Mouse (Mus musculus) midbrain, postnatal 0 days (tissue): ENCODE measurements at regions not wholly inside any gene's neighbourhood (a gene's known extent, or its start where the extent isn't known, plus 50 kb on each side); places are given as distances from the start of the nearest gene placed in this dataset.

Experiments used
- ATAC-seq: fragments of 200-750 bp; cut with Nextera tagmentation; 2 replicates; pipeline ENCODE4 v1.8.0; 2017; ENCODE audit warnings: moderate number of reproducible peaks, mild to moderate bottlenecking, moderate TSS enrichment, moderate library complexity; ENCODE audit not compliant: low FRiP score
- DNase-seq: peaks from one replicate; pipeline ENCODE4 v3.0.0-alpha.2; 2015; ENCODE audit warnings: low spot score
- H3K27ac ChIP-seq: fragments of 300-500 bp; sonication (generic); 2 replicates; pipeline ENCODE4 v1.5.1; 2014; ENCODE audit warnings: low read depth, mild to moderate bottlenecking, low read length, mixed read lengths
- H3K27me3 ChIP-seq: fragments of 300-500 bp; sonication (generic); 2 replicates; pipeline ENCODE4 v1.6.1; 2014; ENCODE audit warnings: low read length, control low read depth, mixed read lengths; ENCODE audit not compliant: insufficient read depth
- H3K36me3 ChIP-seq: fragments of 300-500 bp; sonication (generic); 2 replicates; pipeline ENCODE4 v1.6.1; 2014; ENCODE audit warnings: low read length, control low read depth, mixed read lengths; ENCODE audit not compliant: insufficient read depth
- H3K4me1 ChIP-seq: fragments of 300-500 bp; sonication (generic); 2 replicates; pipeline ENCODE4 v1.6.1; 2014; ENCODE audit warnings: mild to moderate bottlenecking, control low read depth, antibody characterized with exemption, low read length, mixed read lengths; ENCODE audit not compliant: insufficient read depth
- H3K4me2 ChIP-seq: fragments of 300-500 bp; sonication (generic); 2 replicates; pipeline ENCODE4 v1.6.1; 2014; ENCODE audit warnings: low read depth, mild to moderate bottlenecking, low read length, mixed read lengths; ENCODE audit not compliant: poor library complexity, severe bottlenecking
- H3K4me3 ChIP-seq: fragments of 300-500 bp; sonication (generic); 2 replicates; pipeline ENCODE4 v1.5.1; 2014; ENCODE audit warnings: low read depth, mild to moderate bottlenecking, low read length, moderate library complexity
- H3K9ac ChIP-seq: fragments of 300-500 bp; sonication (generic); replicated peaks from 2 replicates; pipeline ENCODE4 v1.6.1; 2014; ENCODE audit warnings: mild to moderate bottlenecking, low read length, moderate library complexity, mixed read lengths; ENCODE audit not compliant: poor library complexity, severe bottlenecking
- H3K9me3 ChIP-seq: fragments of 300-500 bp; sonication (generic); 2 replicates; pipeline ENCODE4 v1.6.1; 2016; ENCODE audit warnings: low read length, control low read depth
- CTCF ChIP-seq: IDR thresholded peaks from 2 replicates; pipeline ENCODE4 v1.5.1; 2016; ENCODE audit warnings: antibody characterized with exemption, mild to moderate bottlenecking
- WGBS: fragments of 180-500 bp; shearing (Covaris S2); extraction: QIAGEN DNeasy Blood & Tissue Kit; methylation state at CpG from one replicate; pipeline ENCODE4 v1.1.7; 2014; 5-methylcytosine and 5-hydroxymethylcytosine counted together

DNA sequence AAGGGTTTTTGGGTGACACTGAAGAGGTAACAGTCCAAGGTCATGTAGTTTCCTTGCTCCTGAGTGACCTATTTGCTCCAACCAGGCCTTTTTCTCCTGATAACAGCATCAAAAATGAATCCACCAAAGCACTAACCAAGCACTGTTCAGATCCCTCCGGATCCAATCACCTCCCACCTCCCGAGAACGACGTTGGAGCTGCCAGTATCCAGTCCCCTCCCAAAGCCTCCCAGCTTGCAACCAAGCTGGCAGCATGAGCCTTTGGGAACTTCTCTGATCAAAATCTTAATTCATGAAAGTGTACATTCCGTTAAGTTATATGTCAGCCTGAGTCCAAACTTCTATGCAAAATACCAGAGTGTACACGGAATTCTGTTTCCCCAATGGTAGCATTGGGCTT is 126.3 kb downstream of the Efnb2 start:
- H3K9me3 ChIP-seq, result no peaks in the 10 kb centered on the region
- no peak for DNase-seq
- WGBS, result 30% methylated on average over 6 of the region's 6 CpGs
- H3K4me3 ChIP-seq, result no peak overlapping the region
- no peaks in the 10 kb centered on the region for H3K36me3 ChIP-seq
- H3K4me2 ChIP-seq, result no peak overlapping the region
- ATAC-seq, result no peak
- H3K9ac ChIP-seq, result no peak overlapping the region
- H3K27me3 ChIP-seq, result 0 out of 2 replicates have a peak, but pooled peaks cover 3% of the 10 kb centered on the region
- H3K27ac ChIP-seq, result no peak overlapping the region
- no peaks in the 10 kb centered on the region for H3K4me1 ChIP-seq
- TF ChIP-seq CTCF, result no peak

DNA sequence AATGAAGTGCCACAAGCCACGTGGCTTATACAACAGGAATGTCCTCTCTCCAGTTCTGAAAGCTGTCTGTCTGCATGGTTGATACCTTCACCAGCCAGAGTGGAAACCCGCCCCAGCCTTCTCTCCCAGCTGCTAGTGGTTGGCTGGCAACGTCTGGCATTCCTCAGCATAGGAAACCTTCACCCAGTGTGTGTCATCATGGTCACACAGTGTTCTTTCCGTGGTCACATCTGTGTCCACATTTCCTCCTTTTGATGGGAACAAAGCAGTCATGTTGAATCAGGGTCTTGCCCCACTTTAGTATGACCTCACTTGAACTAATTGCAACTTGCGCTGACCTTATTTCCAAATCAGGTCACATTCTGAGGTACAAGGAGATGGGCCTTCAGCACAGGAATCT is 128.1 kb downstream of the Efnb2 start:
- Histone ChIP-seq H3K9ac (no peak overlapping the region), H3K9me3 (no peaks in the 10 kb centered on the region), H3K27ac (no peak overlapping the region), H3K4me1 (no peaks in the 10 kb centered on the region), H3K4me3 (no peak overlapping the region), H3K27me3 (no peaks in the 10 kb centered on the region), H3K4me2 (no peak overlapping the region), H3K36me3 (no peaks in the 10 kb centered on the region)
- DNase-seq, result no peak
- 91% methylated on average over 5 of the region's 5 CpGs for whole genome bisulfite sequencing
- ATAC-seq, result no peak
- TF ChIP-seq CTCF, result no peak

DNA sequence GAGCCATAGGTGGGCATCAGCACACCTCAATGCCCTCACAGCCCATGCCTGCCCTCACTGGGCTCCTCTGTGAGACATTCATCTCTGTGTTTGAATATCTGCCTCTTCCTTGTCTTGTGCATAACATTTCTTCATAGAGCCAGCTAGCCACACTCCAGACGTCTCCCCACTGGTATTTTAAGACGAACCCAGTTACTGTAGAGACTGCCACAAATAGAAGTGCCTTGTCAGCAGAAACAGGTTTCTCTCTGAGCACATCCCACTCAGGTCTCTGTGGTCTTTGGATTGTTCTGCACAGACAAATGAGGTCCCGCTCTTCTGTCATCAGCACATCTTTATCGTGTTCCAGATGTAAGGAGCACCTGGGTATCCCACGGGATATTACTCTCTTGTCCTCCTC is 130.5 kb downstream of the Efnb2 start:
- H3K36me3 ChIP-seq, result no peaks in the 10 kb centered on the region
- no peak overlapping the region for H3K27ac ChIP-seq
- no peaks in the 10 kb centered on the region for H3K27me3 ChIP-seq
- DNase-seq (no peak), ATAC-seq (no peak)
- no peak overlapping the region for H3K4me3 ChIP-seq
- no peaks in the 10 kb centered on the region for H3K4me1 ChIP-seq
- 80% methylated on average over 5 of the region's 5 CpGs for WGBS
- no peaks in the 10 kb centered on the region for H3K9me3 ChIP-seq
- TF ChIP-seq CTCF, result no peak
- no peak overlapping the region for H3K9ac ChIP-seq
- H3K4me2 ChIP-seq, result no peak overlapping the region

DNA sequence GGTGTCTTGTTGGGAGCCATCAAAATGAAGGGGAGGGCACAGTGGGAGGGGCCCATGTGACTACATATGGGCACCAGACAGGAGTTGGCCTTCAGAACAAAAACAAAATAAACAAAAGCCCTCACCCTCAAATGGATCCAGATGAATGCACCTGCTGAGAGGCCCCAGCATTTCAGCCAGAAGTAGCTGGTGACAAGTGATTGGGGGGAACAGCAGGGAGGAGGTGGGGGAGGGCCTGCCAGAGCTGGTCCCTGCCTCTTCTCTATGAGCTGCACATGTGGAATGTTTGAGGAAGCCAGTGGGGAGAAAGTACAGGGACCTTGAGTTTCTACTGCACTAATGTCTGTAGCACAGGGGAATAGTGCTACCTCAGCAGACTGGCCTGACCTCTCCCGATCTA is 139.5 kb downstream of the Efnb2 start:
- no peaks in the 10 kb centered on the region for H3K27me3 ChIP-seq
- H3K9me3 ChIP-seq, result no peaks in the 10 kb centered on the region
- no peak overlapping the region for H3K27ac ChIP-seq
- TF ChIP-seq CTCF, result no peak
- no peaks in the 10 kb centered on the region for H3K36me3 ChIP-seq
- DNase-seq (no peak), ATAC-seq (no peak)
- H3K9ac ChIP-seq, result no peak overlapping the region
- H3K4me2 ChIP-seq, result no peak overlapping the region
- H3K4me1 ChIP-seq, result no peaks in the 10 kb centered on the region
- WGBS, result 77% methylated on average over 1 of the region's 1 CpGs
- no peak overlapping the region for H3K4me3 ChIP-seq

DNA sequence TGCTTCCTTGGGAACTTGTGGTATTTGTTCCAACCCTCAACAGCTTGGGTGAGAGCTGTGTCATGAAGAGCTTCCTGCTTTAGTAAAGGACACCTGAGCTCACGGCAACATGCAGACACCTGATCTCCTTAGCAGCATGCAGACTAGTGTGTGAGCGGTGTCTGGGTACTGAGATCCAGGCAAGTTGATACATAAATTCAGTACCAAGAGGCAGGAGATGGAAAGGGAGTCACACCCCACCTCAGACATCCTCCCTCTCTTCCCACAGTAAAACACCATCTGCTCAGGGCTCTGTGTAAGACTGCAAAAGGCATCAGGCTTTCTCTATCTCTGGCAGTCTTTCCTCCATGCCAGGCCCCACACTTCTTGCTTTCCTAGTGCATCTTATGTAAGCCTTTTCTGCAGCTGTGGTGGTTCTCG is 141.3 kb downstream of the Efnb2 start:
- no peak for ATAC-seq
- DNase-seq, result no peak
- WGBS, result 88% methylated on average over 3 of the region's 3 CpGs

DNA sequence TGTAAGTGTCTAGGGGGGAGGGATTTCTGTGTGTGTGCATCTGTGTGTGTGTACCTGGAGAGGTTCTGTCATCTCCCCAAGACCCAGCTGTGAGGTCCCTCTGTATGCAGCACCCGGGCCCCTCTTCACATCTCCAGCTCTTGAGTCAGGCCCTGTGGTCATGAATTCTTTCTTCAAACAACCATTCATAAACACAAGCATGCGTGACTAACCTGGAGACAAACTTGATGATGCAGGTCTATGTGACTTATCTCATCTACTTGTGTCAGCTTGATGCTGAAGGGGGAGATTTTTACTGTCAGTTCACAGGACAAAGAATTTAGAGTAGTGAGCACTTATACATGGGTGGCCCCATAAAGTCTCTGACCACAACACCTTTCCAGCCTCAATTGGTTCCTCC is 143.4 kb downstream of the Efnb2 start:
- DNase-seq, result no peak
- no peak overlapping the region for H3K4me2 ChIP-seq
- 67% methylated on average over 2 of the region's 2 CpGs for WGBS
- H3K9ac ChIP-seq, result no peak overlapping the region
- TF ChIP-seq CTCF, result no peak
- H3K4me1 ChIP-seq, result no peaks in the 10 kb centered on the region
- H3K27ac ChIP-seq, result no peak overlapping the region
- no peaks in the 10 kb centered on the region for H3K27me3 ChIP-seq
- ATAC-seq, result no peak
- no peaks in the 10 kb centered on the region for H3K9me3 ChIP-seq
- no peaks in the 10 kb centered on the region for H3K36me3 ChIP-seq
- H3K4me3 ChIP-seq, result no peak overlapping the region

More for the DNA sequence above, 141.3 kb downstream of the Efnb2 start:
- Histone ChIP-seq H3K4me3 (no peak overlapping the region), H3K9me3 (no peaks in the 10 kb centered on the region), H3K4me2 (no peak overlapping the region), H3K27ac (no peak overlapping the region), H3K36me3 (no peaks in the 10 kb centered on the region), H3K9ac (no peak overlapping the region), H3K27me3 (no peaks in the 10 kb centered on the region), H3K4me1 (no peaks in the 10 kb centered on the region)
- no peak for TF ChIP-seq CTCF

DNA sequence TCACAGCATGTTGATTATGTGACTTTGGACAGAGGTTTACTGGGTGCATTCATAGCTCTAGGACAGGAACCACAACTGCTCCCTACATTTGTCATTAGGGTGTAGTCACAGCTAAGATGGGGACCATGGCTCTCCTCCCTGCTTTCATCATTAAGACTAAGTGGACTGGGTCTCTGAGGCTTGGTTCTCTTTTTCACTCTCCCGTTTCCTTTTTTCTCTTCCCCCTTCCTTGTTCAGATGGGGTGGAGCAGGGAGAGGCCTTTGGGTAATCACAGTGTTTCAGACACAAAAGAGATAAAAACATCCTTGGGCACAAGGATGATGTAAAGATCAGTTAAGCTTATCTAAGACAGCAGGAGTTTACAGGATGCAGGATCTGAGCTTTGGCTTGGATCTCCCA is 144.8 kb downstream of the Efnb2 start:
- no peak for ATAC-seq
- Histone ChIP-seq H3K9me3 (no peaks in the 10 kb centered on the region), H3K27ac (no peak overlapping the region), H3K9ac (no peak overlapping the region), H3K4me2 (no peak overlapping the region), H3K4me1 (no peaks in the 10 kb centered on the region), H3K27me3 (no peaks in the 10 kb centered on the region), H3K36me3 (no peaks in the 10 kb centered on the region), H3K4me3 (no peak overlapping the region)
- no peak for DNase-seq
- WGBS, result 25% methylated on average over 1 of the region's 1 CpGs
- TF ChIP-seq CTCF, result no peak
